Mouse (Mus musculus) erythroblast, embryonic 14.5 days (primary cell): ENCODE data around the gene St3gal5. TPM values are rescaled to one million over a fixed set of nuclear protein-coding genes. Genes with fewer than 3 reads are reported as not detected.

ENCODE experiments used
- H3K27me3 ChIP-seq: 2 replicates; pipeline ENCODE4 v1.6.1; 2012; ENCODE audit warnings: inconsistent platforms; ENCODE audit not compliant: control insufficient read depth
- H3K36me3 ChIP-seq: 2 replicates; pipeline ENCODE4 v1.6.1; 2012; ENCODE audit warnings: mild to moderate bottlenecking, inconsistent platforms; ENCODE audit not compliant: control insufficient read depth
- H3K4me1 ChIP-seq: 2 replicates; pipeline ENCODE4 v1.6.1; 2012; ENCODE audit warnings: inconsistent platforms; ENCODE audit not compliant: control insufficient read depth
- H3K4me3 ChIP-seq: replicated peaks from 2 replicates; pipeline ENCODE3; 2012; ENCODE audit warnings: moderate library complexity, mild to moderate bottlenecking, inconsistent platforms
- H3K9me3 ChIP-seq: 2 replicates; pipeline ENCODE4 v1.6.1; 2012; ENCODE audit warnings: low read length, inconsistent platforms, mixed read lengths; ENCODE audit not compliant: control insufficient read depth
- GATA1 ChIP-seq: IDR thresholded peaks from 2 replicates; pipeline ENCODE4 v1.6.1; 2012; ENCODE audit warnings: low read length, inconsistent platforms, mixed read lengths
- TAL1 ChIP-seq: IDR thresholded peaks from 3 replicates; pipeline ENCODE4 v1.6.1; 2012; ENCODE audit warnings: low read length, inconsistent platforms, mixed read lengths
- polyA plus RNA-seq: library from polyadenylated mRNA; stranded (reverse); fragments of >175 nt; gene quantifications from 2 replicates; pipeline ENCODE4 v1.2.3, GENCODE M21; 2012

The St3gal5 gene
- polyA plus RNA-seq, 1 experiment: 56.9 TPM

- H3K9me3 ChIP-seq: no peaks in the 10 kb centered on the region; the same call in 1 of the 2 replicates
- H3K4me3 ChIP-seq: no peak overlapping the region
- H3K36me3 ChIP-seq: no peaks in the 10 kb centered on the region
- H3K4me1 ChIP-seq: no peaks in the 10 kb centered on the region
- H3K27me3 ChIP-seq: peaks cover 2% of the 10 kb centered on the region
- no peak for TF ChIP-seq GATA1
- TF ChIP-seq TAL1: no peak; the same call in 2 of the 3 replicates
Measured at GRCm38 (mm10) chr6:72197515-72197914, 100.1 kb downstream of the St3gal5 start.

- Histone ChIP-seq H3K4me1 (no peaks in the 10 kb centered on the region), H3K4me3 (no peak overlapping the region), H3K36me3 (no peaks in the 10 kb centered on the region), H3K9me3 (no peaks in the 10 kb centered on the region), H3K27me3 (no peaks in the 10 kb centered on the region)
- TF ChIP-seq GATA1: no peak
- TF ChIP-seq TAL1: no peak
Measured at GRCm38 (mm10) chr6:72200595-72201256, 103.3 kb downstream of the St3gal5 start.

DNA sequence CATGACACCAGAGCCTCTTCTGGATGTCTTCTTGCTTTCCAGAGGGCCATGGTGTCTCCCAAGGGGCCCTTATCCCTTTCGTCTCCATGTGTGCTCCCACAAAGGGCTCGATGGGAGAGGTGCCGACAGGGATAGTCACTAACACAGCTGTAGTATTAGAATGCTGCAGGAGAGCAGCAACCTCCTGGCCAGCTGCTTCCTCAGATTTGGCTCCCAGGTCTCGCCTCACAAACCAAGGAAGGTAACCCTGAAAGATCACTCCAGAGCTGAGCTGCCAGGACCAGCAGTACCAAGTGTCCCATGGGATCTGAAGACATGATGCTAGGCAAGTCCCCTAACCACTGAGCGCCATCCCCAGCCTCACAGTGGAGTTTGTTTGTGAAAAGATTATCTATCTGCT, 105.3 kb downstream of the St3gal5 start:
- H3K9me3 ChIP-seq: no peaks in the 10 kb centered on the region
- TF ChIP-seq TAL1: no peak
- no peak for TF ChIP-seq GATA1
- H3K4me1 ChIP-seq: no peaks in the 10 kb centered on the region
- H3K36me3 ChIP-seq: no peaks in the 10 kb centered on the region
- no peaks in the 10 kb centered on the region for H3K27me3 ChIP-seq
- H3K4me3 ChIP-seq: no peak overlapping the region

DNA sequence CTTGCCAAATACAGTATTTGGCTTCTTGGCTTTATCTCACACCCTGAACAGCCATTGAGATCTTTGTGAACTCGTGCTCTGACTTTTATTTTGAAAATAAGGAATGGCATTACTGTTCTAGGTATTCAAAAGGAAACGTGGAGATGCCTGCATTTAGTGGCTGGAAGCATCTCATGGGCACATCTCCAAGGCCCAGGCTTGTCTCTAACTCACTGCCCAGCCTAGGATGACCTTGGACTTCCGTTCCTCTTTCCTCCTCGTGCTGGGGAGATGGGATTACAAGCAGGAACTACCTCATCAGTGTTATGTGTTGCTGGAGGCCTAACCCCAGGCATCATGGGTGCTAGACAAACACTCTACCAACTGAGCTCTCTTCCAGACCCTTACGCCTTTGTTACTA, 105.9 kb downstream of the St3gal5 start:
- H3K27me3 ChIP-seq: 0 out of 2 replicates have a peak, but pooled peaks cover 2% of the 10 kb centered on the region
- no peak overlapping the region for H3K4me3 ChIP-seq
- H3K4me1 ChIP-seq: no peaks in the 10 kb centered on the region
- no peaks in the 10 kb centered on the region for H3K36me3 ChIP-seq
- TF ChIP-seq GATA1 (no peak), TAL1 (no peak)
- H3K9me3 ChIP-seq: no peaks in the 10 kb centered on the region

Other genes starting within 250 kb of the St3gal5 start
- gene Ptcd3, start 188.8 kb upstream of the St3gal5 start, polyA plus RNA-seq: 0.28 and 0.44 TPM in 2 replicates
- gene Polr1a, start 188.5 kb upstream of the St3gal5 start, polyA plus RNA-seq: 0.27 and 0.50 TPM in 2 replicates
- 0.05 TPM in 1 of 2 replicates, not detected in the other for gene Atoh8, start 138.0 kb downstream of the St3gal5 start, polyA plus RNA-seq
- not detected in 2 replicates for gene Sftpb, start 207.0 kb downstream of the St3gal5 start, polyA plus RNA-seq
- gene Usp39, start 247.6 kb downstream of the St3gal5 start, polyA plus RNA-seq: 2.5 and 3.5 TPM in 2 replicates
- gene 0610030E20Rik, start 249.7 kb downstream of the St3gal5 start, polyA plus RNA-seq: 0.74 and 1.3 TPM in 2 replicates